Mouse (Mus musculus): ENCODE data around the gene Wrnip1. TPM values are rescaled to one million over a fixed set of nuclear protein-coding genes. Genes with fewer than 3 reads are reported as not detected.

Gene Wrnip1
- polyA plus RNA-seq, 2 experiments from 2014 or later: 6.6 to 7.3 TPM

- ATAC-seq: no peak
Measured at GRCm38 (mm10) chr13:32819241-32819640, 17.4 kb downstream of the Wrnip1 start.

- ATAC-seq: no peak
Measured at GRCm38 (mm10) chr13:32819926-32820325, 18.1 kb downstream of the Wrnip1 start.

- no peak for ATAC-seq
Measured at GRCm38 (mm10) chr13:32821671-32822070, 19.8 kb downstream of the Wrnip1 start.

GRCm38 (mm10) chr13:32823126-32823525, 21.3 kb downstream of the Wrnip1 start:
- ATAC-seq: no peak

GRCm38 (mm10) chr13:32824377-32825330, 22.8 kb downstream of the Wrnip1 start:
- ATAC-seq: no peak

- ATAC-seq: no peak
Measured at GRCm38 (mm10) chr13:32825546-32825945, 23.7 kb downstream of the Wrnip1 start.

GRCm38 (mm10) chr13:32827111-32827822, 25.4 kb downstream of the Wrnip1 start:
- ATAC-seq: no peak

- ATAC-seq: peak; percentile 61
Measured at GRCm38 (mm10) chr13:32827951-32828350, 26.1 kb downstream of the Wrnip1 start.

- ATAC-seq: no peak
Measured at GRCm38 (mm10) chr13:32828886-32829285, 27.0 kb downstream of the Wrnip1 start.

GRCm38 (mm10) chr13:32831505-32832273, 29.9 kb downstream of the Wrnip1 start:
- ATAC-seq: no peak

GRCm38 (mm10) chr13:32832776-32833175, 30.9 kb downstream of the Wrnip1 start:
- ATAC-seq: no peak

- ATAC-seq: peak; percentile 63
Measured at GRCm38 (mm10) chr13:32833237-32833636, 31.4 kb downstream of the Wrnip1 start.

- no peak for ATAC-seq
Measured at GRCm38 (mm10) chr13:32834513-32834912, 32.7 kb downstream of the Wrnip1 start.

GRCm38 (mm10) chr13:32839314-32839713, 37.5 kb downstream of the Wrnip1 start:
- no peak for ATAC-seq

- no peak for ATAC-seq
Measured at GRCm38 (mm10) chr13:32841349-32841748, 39.5 kb downstream of the Wrnip1 start.

- no peak for ATAC-seq
Measured at GRCm38 (mm10) chr13:32846221-32846620, 44.4 kb downstream of the Wrnip1 start.

GRCm38 (mm10) chr13:32849092-32849491, 47.3 kb downstream of the Wrnip1 start:
- ATAC-seq: no peak

- peak; percentile 37 for ATAC-seq
Measured at GRCm38 (mm10) chr13:32849531-32850123, 47.8 kb downstream of the Wrnip1 start.

GRCm38 (mm10) chr13:32850156-32850555, 48.3 kb downstream of the Wrnip1 start:
- no peak for ATAC-seq

GRCm38 (mm10) chr13:32850668-32851404, 49.0 kb downstream of the Wrnip1 start, which contains the start of gene Serpinb1a:
Gene Serpinb1a (minus strand): TSS chr13:32851185.
- no peak for ATAC-seq

- ATAC-seq: peak; percentile 65
Measured at GRCm38 (mm10) chr13:32851967-32852366, 50.1 kb downstream of the Wrnip1 start.

GRCm38 (mm10) chr13:32852539-32852938, 50.7 kb downstream of the Wrnip1 start:
- ATAC-seq: no peak

All from activated CD4-positive, CD25-positive, alpha-beta regulatory T cell, adult 4 months (primary cell).